Mouse (Mus musculus) ES-Bruce4 (cell line): ENCODE results near the gene Clec16a. TPM values are rescaled to one million over a fixed set of nuclear protein-coding genes. Genes with fewer than 3 reads are reported as not detected.

Experiments
- H3K27ac ChIP-seq: 2 replicates; pipeline ENCODE4 v1.5.1; 2012; ENCODE audit warnings: low read length, inconsistent platforms; ENCODE audit not compliant: insufficient read depth
- H3K27me3 ChIP-seq: 2 replicates; pipeline ENCODE4 v1.6.1; 2012; ENCODE audit warnings: mild to moderate bottlenecking, low read length, inconsistent platforms; ENCODE audit not compliant: control insufficient read depth, poor library complexity, insufficient read depth, severe bottlenecking
- H3K36me3 ChIP-seq: 2 replicates; pipeline ENCODE4 v1.6.1; 2012; ENCODE audit warnings: inconsistent platforms, mild to moderate bottlenecking, low read length, moderate library complexity; ENCODE audit not compliant: control insufficient read depth, poor library complexity, insufficient read depth, severe bottlenecking
- H3K4me1 ChIP-seq: one replicate; pipeline ENCODE4 v1.8.1; 2011; ENCODE audit warnings: low read length; ENCODE audit not compliant: control insufficient read depth, insufficient read depth
- H3K4me3 ChIP-seq: 2 replicates; pipeline ENCODE4 v1.5.1; 2011; ENCODE audit warnings: low read depth, mild to moderate bottlenecking, low read length
- H3K9ac ChIP-seq: 2 replicates; pipeline ENCODE4 v1.6.1; 2012; ENCODE audit warnings: low read depth, mild to moderate bottlenecking, inconsistent platforms; ENCODE audit not compliant: poor library complexity, severe bottlenecking
- H3K9me3 ChIP-seq: replicated peaks from 2 replicates; pipeline ENCODE4 v1.6.1; 2012; ENCODE audit warnings: mild to moderate bottlenecking, low read length, inconsistent platforms; ENCODE audit not compliant: control insufficient read depth, poor library complexity, insufficient read depth, severe bottlenecking
- CTCF ChIP-seq: IDR thresholded peaks from one replicate; pipeline ENCODE4 v1.8.1; 2011; ENCODE audit warnings: low read depth, low read length
- EP300 ChIP-seq: IDR thresholded peaks from 2 replicates; pipeline ENCODE4 v1.6.1; 2011; ENCODE audit warnings: low read depth, low read length; ENCODE audit not compliant: insufficient read depth
- POLR2A ChIP-seq: IDR thresholded peaks from one replicate; pipeline ENCODE4 v1.8.1; 2011; ENCODE audit warnings: low read length; ENCODE audit not compliant: insufficient read depth
- polyA plus RNA-seq: library from polyadenylated mRNA; stranded (reverse); fragments of >200 nt; gene quantifications from 2 replicates; pipeline ENCODE4 v1.2.4, GENCODE M21; 2011; ENCODE audit warnings: low read depth; ENCODE audit not compliant: missing spikeins, insufficient read depth, insufficient read length

The Clec16a gene
- polyA plus RNA-seq, 1 experiment = 9.5 TPM

DNA sequence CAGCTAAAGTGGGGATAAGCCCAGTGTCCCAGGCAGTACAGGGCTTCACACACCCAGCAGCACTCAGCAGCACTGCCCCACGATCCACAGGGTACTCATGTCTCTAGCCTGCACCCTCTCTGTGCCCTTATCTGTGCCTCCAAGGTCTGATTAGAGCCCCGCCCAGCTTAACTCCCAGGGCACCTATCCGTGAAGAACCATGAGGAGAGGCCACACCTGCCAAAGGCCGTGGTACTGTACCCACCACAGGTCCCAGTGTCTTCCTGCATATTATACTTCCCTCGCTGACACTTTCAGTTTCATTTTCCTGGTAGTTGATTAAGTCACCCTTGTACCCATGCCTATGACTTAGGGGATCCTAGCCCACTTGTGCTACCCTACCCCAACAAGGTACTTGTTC, 187.3 kb downstream of the Clec16a start:
- Histone ChIP-seq H3K27me3 (no peaks in the 10 kb centered on the region), H3K27ac (no peak overlapping the region), H3K4me1 (no peaks in the 10 kb centered on the region), H3K9ac (no peak overlapping the region), H3K9me3 (no peaks in the 10 kb centered on the region), H3K36me3 (no peaks in the 10 kb centered on the region), H3K4me3 (no peak overlapping the region)
- no peak for TF ChIP-seq POLR2A
- TF ChIP-seq EP300 = no peak
- no peak for TF ChIP-seq CTCF

DNA sequence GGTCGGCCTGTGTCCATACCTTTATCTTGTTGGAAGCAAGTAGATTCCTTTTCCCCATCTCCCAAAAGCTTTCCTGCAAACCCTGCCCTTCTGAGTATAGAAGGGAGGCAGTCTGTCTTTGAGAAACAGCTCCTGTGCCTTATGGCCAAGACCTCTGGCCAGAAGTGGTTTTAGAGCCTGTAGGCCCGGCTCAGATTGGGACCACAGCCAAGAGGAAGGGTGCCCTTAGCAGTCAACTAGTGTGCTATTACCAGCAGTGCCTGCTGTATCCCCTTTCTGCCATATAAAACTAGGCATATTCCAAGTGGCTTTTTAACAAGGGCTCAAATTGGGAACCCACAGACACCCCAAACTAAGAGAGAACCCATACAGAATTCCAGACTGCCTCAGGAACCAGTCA, 190.6 kb downstream of the Clec16a start:
- H3K4me3 ChIP-seq = no peak overlapping the region
- H3K9ac ChIP-seq = no peak overlapping the region
- no peaks in the 10 kb centered on the region for H3K36me3 ChIP-seq
- no peaks in the 10 kb centered on the region for H3K9me3 ChIP-seq
- TF ChIP-seq POLR2A (no peak), EP300 (no peak), CTCF (no peak)
- no peak overlapping the region for H3K27ac ChIP-seq
- no peaks in the 10 kb centered on the region for H3K27me3 ChIP-seq
- H3K4me1 ChIP-seq = peaks cover 2% of the 10 kb centered on the region

DNA sequence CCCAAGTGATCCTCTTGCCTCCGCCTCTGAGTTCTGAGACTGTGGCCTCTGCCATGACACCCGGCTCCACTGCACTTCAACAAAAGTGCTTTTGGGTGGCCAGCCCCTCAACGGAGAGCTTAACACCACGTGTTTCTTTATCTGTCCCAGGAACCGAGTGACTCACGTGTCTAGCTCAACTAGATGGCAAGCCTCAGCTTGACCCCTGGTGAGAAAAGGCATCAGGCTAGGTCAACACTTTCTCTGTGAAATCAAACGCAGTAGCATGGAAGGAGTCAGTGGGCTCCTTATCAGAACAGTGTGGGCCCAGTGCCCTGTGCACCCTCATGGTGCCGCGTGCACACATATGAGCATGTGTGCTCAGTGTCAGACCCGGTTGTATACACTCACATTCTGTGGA, 191.2 kb downstream of the Clec16a start:
- H3K27ac ChIP-seq = no peak overlapping the region
- H3K9me3 ChIP-seq = no peaks in the 10 kb centered on the region
- no peaks in the 10 kb centered on the region for H3K27me3 ChIP-seq
- no peak overlapping the region for H3K4me3 ChIP-seq
- no peak overlapping the region for H3K9ac ChIP-seq
- H3K4me1 ChIP-seq = peaks cover 2% of the 10 kb centered on the region
- TF ChIP-seq POLR2A = no peak
- no peak for TF ChIP-seq EP300
- TF ChIP-seq CTCF = no peak
- no peaks in the 10 kb centered on the region for H3K36me3 ChIP-seq

DNA sequence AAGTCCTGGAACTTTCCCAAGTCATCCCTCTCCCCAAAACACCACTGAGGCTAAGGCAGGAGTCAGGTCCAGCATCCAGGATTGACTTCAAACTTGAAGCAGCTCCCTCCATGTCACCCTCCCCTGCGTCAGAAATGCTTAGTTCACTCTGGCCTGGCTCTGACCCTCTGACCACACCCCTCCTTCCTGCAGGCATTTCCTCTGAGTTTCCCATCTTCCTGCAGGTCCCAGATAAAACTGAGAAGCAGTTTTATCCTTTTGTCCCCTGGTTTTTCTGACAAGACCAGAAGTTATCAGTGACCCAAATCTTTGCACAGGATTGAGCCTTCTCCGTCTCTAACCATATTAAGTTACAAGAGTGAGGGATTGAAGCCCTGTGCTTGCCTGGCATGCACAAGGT, 192.4 kb downstream of the Clec16a start:
- Histone ChIP-seq H3K4me3 (no peak overlapping the region), H3K4me1 (peaks cover 2% of the 10 kb centered on the region), H3K9ac (no peak overlapping the region), H3K36me3 (no peaks in the 10 kb centered on the region), H3K27me3 (no peaks in the 10 kb centered on the region), H3K9me3 (no peaks in the 10 kb centered on the region), H3K27ac (no peak overlapping the region)
- no peak for TF ChIP-seq POLR2A
- TF ChIP-seq EP300 = no peak
- TF ChIP-seq CTCF = no peak

DNA sequence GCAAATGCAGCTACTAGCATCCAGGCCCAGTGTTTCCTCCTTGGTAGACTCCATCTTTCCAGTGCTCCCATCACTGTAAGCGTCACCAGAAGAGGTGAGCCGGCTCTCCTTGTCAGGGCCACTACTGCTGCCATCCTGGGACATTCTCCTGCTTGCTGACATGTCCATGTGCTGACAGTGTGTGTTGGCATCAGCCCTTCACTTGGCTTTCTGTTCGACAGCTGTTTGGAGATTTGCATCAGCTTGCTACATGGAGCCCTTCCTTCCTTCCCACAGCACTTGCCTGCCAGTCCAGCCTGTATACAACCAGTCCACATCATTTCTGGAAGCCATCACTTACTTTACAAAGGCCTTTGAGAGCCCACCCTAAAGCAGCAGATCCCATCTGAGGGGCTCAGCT, 193.7 kb downstream of the Clec16a start:
- Histone ChIP-seq H3K4me1 (peaks cover 2% of the 10 kb centered on the region), H3K27ac (no peak overlapping the region), H3K9ac (no peak overlapping the region), H3K4me3 (no peak overlapping the region), H3K9me3 (no peaks in the 10 kb centered on the region), H3K36me3 (no peaks in the 10 kb centered on the region), H3K27me3 (no peaks in the 10 kb centered on the region)
- TF ChIP-seq POLR2A (no peak), EP300 (no peak), CTCF (no peak)

DNA sequence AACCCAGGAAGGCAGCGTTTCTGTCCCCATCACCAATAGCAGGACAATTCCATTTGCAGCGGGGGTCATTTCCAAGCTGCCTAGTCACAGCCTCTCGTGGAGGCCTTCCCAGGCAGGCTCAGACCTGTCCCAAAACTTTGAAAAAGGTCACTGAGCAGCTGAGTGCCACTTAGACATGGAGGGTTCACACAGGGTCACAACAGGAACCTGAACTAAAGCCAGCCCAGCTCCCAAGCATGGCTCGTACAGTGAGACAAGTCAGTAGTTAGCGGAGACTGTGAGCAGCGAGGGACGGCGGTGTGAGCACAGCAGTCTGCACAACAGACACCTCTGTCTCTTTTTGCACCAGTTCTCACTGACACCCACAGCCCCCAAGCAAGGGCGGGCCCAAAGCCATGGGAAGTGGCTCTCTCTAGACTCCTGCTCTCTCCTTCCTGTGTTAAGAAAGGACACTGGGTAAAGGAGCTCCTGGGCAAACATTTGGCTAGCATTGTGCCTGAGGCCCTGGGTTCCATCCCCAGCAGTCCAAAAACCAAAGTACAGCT, 194.8 kb downstream of the Clec16a start:
- peaks cover 2% of the 10 kb centered on the region for H3K4me1 ChIP-seq
- H3K9ac ChIP-seq = no peak overlapping the region
- no peak overlapping the region for H3K27ac ChIP-seq
- H3K9me3 ChIP-seq = no peaks in the 10 kb centered on the region
- peak overlapping the region; percentile 25 for H3K4me3 ChIP-seq
- no peaks in the 10 kb centered on the region for H3K27me3 ChIP-seq
- no peak for TF ChIP-seq CTCF
- no peak for TF ChIP-seq POLR2A
- TF ChIP-seq EP300 = no peak
- H3K36me3 ChIP-seq = no peaks in the 10 kb centered on the region

DNA sequence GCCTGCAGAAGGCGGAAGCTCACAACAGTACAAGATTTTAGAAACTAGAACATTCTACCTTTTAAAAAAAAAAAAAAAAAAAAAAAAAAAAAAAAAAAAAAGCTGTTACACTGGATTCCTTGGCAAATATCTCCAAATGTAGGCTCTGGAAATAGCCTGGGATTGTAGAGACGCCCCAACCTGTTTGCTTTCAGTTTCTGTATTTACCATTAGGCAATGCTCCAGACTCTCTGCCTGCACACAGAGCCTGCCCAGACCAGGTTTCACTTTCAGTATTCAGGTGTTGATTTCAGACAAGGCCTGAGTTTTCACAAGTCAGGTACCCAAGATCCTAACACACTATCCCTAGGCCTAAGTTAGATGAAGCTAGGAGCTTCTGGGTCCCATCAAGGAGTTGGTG, 195.9 kb downstream of the Clec16a start:
- no peak overlapping the region for H3K4me3 ChIP-seq
- TF ChIP-seq POLR2A (no peak), EP300 (no peak), CTCF (no peak)
- H3K4me1 ChIP-seq = peaks cover 2% of the 10 kb centered on the region
- H3K9ac ChIP-seq = no peak overlapping the region
- no peaks in the 10 kb centered on the region for H3K36me3 ChIP-seq
- H3K27me3 ChIP-seq = no peaks in the 10 kb centered on the region
- H3K9me3 ChIP-seq = no peaks in the 10 kb centered on the region
- no peak overlapping the region for H3K27ac ChIP-seq
